Mouse (Mus musculus): ENCODE data around the gene Scarb1.

The Scarb1 gene

GRCm38 (mm10) chr5:125242111-125242510, 98.8 kb downstream of the Scarb1 start:
- no peak for DNase-seq (ENCODE audit: low read depth in 1 of 2, low spot score in 2 of 2)

- no peak for DNase-seq (ENCODE audit: low read depth in 1 of 2, low spot score in 2 of 2)
Observed at GRCm38 (mm10) chr5:125241627-125242026, 99.3 kb downstream of the Scarb1 start.

- no peak for DNase-seq (ENCODE audit: low read depth in 1 of 2, low spot score in 2 of 2)
Observed at GRCm38 (mm10) chr5:125240124-125240781, 100.6 kb downstream of the Scarb1 start.

GRCm38 (mm10) chr5:125235874-125236273, 105.0 kb downstream of the Scarb1 start:
- no peak for DNase-seq (ENCODE audit: low read depth in 1 of 2, low spot score in 2 of 2)

GRCm38 (mm10) chr5:125235398-125235797, 105.5 kb downstream of the Scarb1 start:
- DNase-seq (ENCODE audit: low read depth in 1 of 2, low spot score in 2 of 2), result no peak

GRCm38 (mm10) chr5:125234399-125234798, 106.5 kb downstream of the Scarb1 start:
- DNase-seq (ENCODE audit: low read depth in 1 of 2, low spot score in 2 of 2), result no peak

GRCm38 (mm10) chr5:125233478-125233877, 107.4 kb downstream of the Scarb1 start:
- DNase-seq (ENCODE audit: low read depth in 1 of 2, low spot score in 2 of 2), result no peak

- no peak for DNase-seq (ENCODE audit: low read depth in 1 of 2, low spot score in 2 of 2)
Observed at GRCm38 (mm10) chr5:125232443-125232979, 108.4 kb downstream of the Scarb1 start.

- DNase-seq (ENCODE audit: low read depth in 1 of 2, low spot score in 2 of 2), result no peak
Observed at GRCm38 (mm10) chr5:125230463-125230862, 110.4 kb downstream of the Scarb1 start.

- no peak for DNase-seq (ENCODE audit: low read depth in 1 of 2, low spot score in 2 of 2)
Observed at GRCm38 (mm10) chr5:125229097-125229496, 111.8 kb downstream of the Scarb1 start.

- DNase-seq (ENCODE audit: low read depth in 1 of 2, low spot score in 2 of 2), result no peak
Observed at GRCm38 (mm10) chr5:125227699-125228098, 113.2 kb downstream of the Scarb1 start.
